Mouse (Mus musculus) lung, postnatal 14 days (tissue): ENCODE data around the gene Khdc1c.
"Not testable (repeated sequence)": the region's sequence is repeated elsewhere in the genome, so short reads cannot be mapped to it uniquely, and the experiment has no call there.

Source experiments
- DNase-seq: peaks from one replicate; pipeline ENCODE4 v3.0.0; 2021

Gene Khdc1c

GRCm38 (mm10) chr1:21368031-21368430 is at the start of gene Khdc1c:
Gene Khdc1c, plus strand, starts transcription at chr1:21368331.
- not testable (repeated sequence) for DNase-seq

GRCm38 (mm10) chr1:21320271-21320670 is 47.9 kb upstream of the Khdc1c start:
- DNase-seq: not testable (repeated sequence)

- DNase-seq: no peak
Measured at GRCm38 (mm10) chr1:21321656-21322055, 46.5 kb upstream of the Khdc1c start.

- DNase-seq: no peak
Measured at GRCm38 (mm10) chr1:21323996-21324574, 44.0 kb upstream of the Khdc1c start.

- no peak for DNase-seq
Measured at GRCm38 (mm10) chr1:21324633-21325032, 43.5 kb upstream of the Khdc1c start.

GRCm38 (mm10) chr1:21326733-21327132 is 41.4 kb upstream of the Khdc1c start:
- DNase-seq: no peak

GRCm38 (mm10) chr1:21331161-21331560 is 37.0 kb upstream of the Khdc1c start:
- not testable (repeated sequence) for DNase-seq

GRCm38 (mm10) chr1:21333222-21333973 is 34.7 kb upstream of the Khdc1c start:
- DNase-seq: peak; percentile 24

GRCm38 (mm10) chr1:21335836-21336235 is 32.3 kb upstream of the Khdc1c start:
- no peak for DNase-seq

- no peak for DNase-seq
Measured at GRCm38 (mm10) chr1:21340745-21341144, 27.4 kb upstream of the Khdc1c start.

- DNase-seq: peak; percentile 70
Measured at GRCm38 (mm10) chr1:21344253-21344652, 23.9 kb upstream of the Khdc1c start.

- DNase-seq: not testable (repeated sequence)
Measured at GRCm38 (mm10) chr1:21344752-21345151, 23.4 kb upstream of the Khdc1c start.

- no peak for DNase-seq
Measured at GRCm38 (mm10) chr1:21349341-21349740, 18.8 kb upstream of the Khdc1c start, which contains the start of gene Khdc1a. Gene Khdc1a, plus strand, starts transcription at chr1:21349641.

GRCm38 (mm10) chr1:21383256-21383655 is 15.1 kb downstream of the Khdc1c start, which contains the start of gene Khdc1b:
Gene Khdc1b, plus strand, starts transcription at chr1:21383556.
- DNase-seq: no peak

- no peak for DNase-seq
Measured at GRCm38 (mm10) chr1:21391138-21391671, 23.1 kb downstream of the Khdc1c start.

GRCm38 (mm10) chr1:21402804-21403203 is 34.7 kb downstream of the Khdc1c start:
- no peak for DNase-seq

GRCm38 (mm10) chr1:21407266-21407665 is 39.1 kb downstream of the Khdc1c start:
- no peak for DNase-seq

GRCm38 (mm10) chr1:21411331-21412196 is 43.4 kb downstream of the Khdc1c start:
- DNase-seq: peak; percentile 44

GRCm38 (mm10) chr1:21412197-21412555 is 44.0 kb downstream of the Khdc1c start:
- DNase-seq: no peak

- peak; percentile 4 for DNase-seq
Measured at GRCm38 (mm10) chr1:21419370-21419769, 51.2 kb downstream of the Khdc1c start.
